Mouse (Mus musculus) lung, postnatal 0 days (tissue): Measurements from ENCODE around the gene Itgb8. TPM values are rescaled to one million over a fixed set of nuclear protein-coding genes. Genes with fewer than 3 reads are reported as not detected.

Source experiments
- ATAC-seq: fragments of 200-750 bp; cut with Nextera tagmentation; 2 replicates; pipeline ENCODE4 v1.8.0; 2017; ENCODE audit warnings: moderate library complexity
- DNase-seq: peaks from one replicate; pipeline ENCODE4 v3.0.0-alpha.2; 2016; ENCODE audit warnings: low spot score
- H3K27ac ChIP-seq: fragments of 300-500 bp; sonication (generic); 2 replicates; pipeline ENCODE4 v1.5.1; 2014; ENCODE audit warnings: antibody characterized with exemption, mild to moderate bottlenecking, low read length, mixed read lengths
- H3K27me3 ChIP-seq: fragments of 300-500 bp; sonication (generic); replicated peaks from 2 replicates; pipeline ENCODE4 v1.6.1; 2014; ENCODE audit warnings: low read length, mixed read lengths; ENCODE audit not compliant: insufficient read depth
- H3K36me3 ChIP-seq: fragments of 300-500 bp; sonication (generic); 2 replicates; pipeline ENCODE4 v1.6.1; 2014; ENCODE audit warnings: low read length, mixed read lengths; ENCODE audit not compliant: insufficient read depth
- H3K4me1 ChIP-seq: fragments of 300-500 bp; sonication (generic); 2 replicates; pipeline ENCODE4 v1.6.1; 2014; ENCODE audit warnings: antibody characterized with exemption, low read depth, low read length, mixed read lengths; ENCODE audit not compliant: insufficient read depth
- H3K4me2 ChIP-seq: fragments of 300-500 bp; sonication (generic); replicated peaks from 2 replicates; pipeline ENCODE4 v1.6.1; 2014; ENCODE audit warnings: low read depth, mild to moderate bottlenecking, low read length, moderate library complexity, mixed read lengths
- H3K4me3 ChIP-seq: fragments of 300-500 bp; sonication (generic); 2 replicates; pipeline ENCODE4 v1.5.1; 2014; ENCODE audit warnings: low read depth, low read length
- H3K9ac ChIP-seq: fragments of 300-500 bp; sonication (generic); replicated peaks from 2 replicates; pipeline ENCODE4 v1.6.1; 2014; ENCODE audit warnings: low read depth, mild to moderate bottlenecking
- H3K9me3 ChIP-seq: fragments of 300-500 bp; sonication (generic); 2 replicates; pipeline ENCODE4 v1.6.1; 2016; ENCODE audit warnings: low read length, mixed read lengths
- CTCF ChIP-seq: IDR thresholded peaks from 2 replicates; pipeline ENCODE4 v1.5.1; 2016; ENCODE audit warnings: antibody characterized with exemption, mild to moderate bottlenecking
- EP300 ChIP-seq: IDR thresholded peaks from 2 replicates; pipeline ENCODE4 v1.6.1; 2016; ENCODE audit warnings: antibody characterized with exemption, mild to moderate bottlenecking, control low read depth
- WGBS: fragments of 180-500 bp; shearing (Covaris S2); extraction: QIAGEN DNeasy Blood & Tissue Kit; methylation state at CpG from one replicate; pipeline ENCODE4 v1.1.7; 2014; 5-methylcytosine and 5-hydroxymethylcytosine counted together
- polyA plus RNA-seq: library from polyadenylated mRNA; unstranded; fragments of >200 nt; fragmentation: Nextera tagmentation; extraction: Ambion mirVana; gene quantifications from 2 replicates; pipeline ENCODE4 v1.2.1, GENCODE M21; 2015

Gene Itgb8
- polyA plus RNA-seq, 1 experiment from 2014 or later = 0.87 TPM

GRCm38 (mm10) chr12:119137946-119138345 lies 100.7 kb downstream of the Itgb8 start:
- Histone ChIP-seq H3K9ac (no peak overlapping the region), H3K36me3 (no peaks in the 10 kb centered on the region), H3K4me3 (no peak overlapping the region), H3K4me2 (no peak overlapping the region), H3K27ac (no peak overlapping the region), H3K9me3 (no peaks in the 10 kb centered on the region), H3K4me1 (no peaks in the 10 kb centered on the region), H3K27me3 (no peaks in the 10 kb centered on the region)
- DNase-seq (peak; percentile 66), ATAC-seq (peak; percentile 41)
- 35% methylated on average over 1 of the region's 1 CpGs for WGBS
- TF ChIP-seq CTCF (no peak), EP300 (peak; percentile 31; the same call in 1 of the 2 replicates)

- Histone ChIP-seq H3K27ac (no peak overlapping the region), H3K4me1 (no peaks in the 10 kb centered on the region), H3K27me3 (no peaks in the 10 kb centered on the region)
Observed at GRCm38 (mm10) chr12:119113522-119114135, 125.0 kb downstream of the Itgb8 start.

DNA sequence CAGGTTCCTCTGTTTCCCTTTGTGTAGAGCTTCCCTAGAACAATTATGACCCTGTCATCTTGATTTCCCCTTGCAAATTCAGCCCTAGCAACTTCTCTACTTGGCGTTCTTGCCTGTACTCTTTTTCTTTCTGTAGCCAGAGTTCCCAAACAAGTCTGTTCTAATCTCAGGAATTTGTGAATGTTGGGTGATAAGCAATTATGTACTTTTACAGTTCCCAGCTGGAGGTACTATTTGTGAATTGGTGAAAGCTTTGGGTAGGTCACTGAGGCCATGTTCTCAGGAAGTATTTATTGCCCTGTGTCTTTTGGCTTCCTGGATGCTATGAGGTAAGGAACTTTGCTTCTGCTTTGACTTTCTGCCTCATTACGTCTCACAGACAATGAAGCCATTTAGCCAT lies 128.5 kb downstream of the Itgb8 start:
- no peak for ATAC-seq
- WGBS = 29% methylated on average over 2 of the region's 2 CpGs
- no peaks in the 10 kb centered on the region for H3K4me1 ChIP-seq
- H3K36me3 ChIP-seq = no peaks in the 10 kb centered on the region
- no peak for DNase-seq
- TF ChIP-seq EP300 (no peak), CTCF (no peak)
- H3K4me2 ChIP-seq = no peak overlapping the region
- H3K27me3 ChIP-seq = no peaks in the 10 kb centered on the region
- no peaks in the 10 kb centered on the region for H3K9me3 ChIP-seq
- no peak overlapping the region for H3K4me3 ChIP-seq
- no peak overlapping the region for H3K27ac ChIP-seq
- H3K9ac ChIP-seq = no peak overlapping the region

More at GRCm38 (mm10) chr12:119113522-119114135, 125.0 kb downstream of the Itgb8 start:
- TF ChIP-seq CTCF (no peak), EP300 (no peak)
- Histone ChIP-seq H3K9me3 (no peaks in the 10 kb centered on the region), H3K9ac (no peak overlapping the region), H3K4me3 (no peak overlapping the region), H3K4me2 (no peak overlapping the region), H3K36me3 (no peaks in the 10 kb centered on the region)
- WGBS = 45% methylated on average over 6 of the region's 6 CpGs
- ATAC-seq = no peak
- peak; percentile 16 for DNase-seq

Other genes starting within 250 kb of the Itgb8 start
- 1.0 and 1.6 TPM in 2 replicates for gene Macc1, start 75.5 kb upstream of the Itgb8 start, polyA plus RNA-seq